Mouse (Mus musculus): ENCODE results near the gene Cd164l2. TPM values are rescaled to one million over a fixed set of nuclear protein-coding genes. Genes with fewer than 3 reads are reported as not detected.

Gene Cd164l2
- polyA plus RNA-seq, 1 experiment: 10.9 TPM

- no peak for TF ChIP-seq CTCF (IDR thresholded peaks at IDR 0.05; ENCODE audit: borderline replicate concordance, insufficient read depth, low read depth, low read length)
- no peak for TF ChIP-seq POLR2A (IDR thresholded peaks at IDR 0.05; ENCODE audit: borderline replicate concordance, insufficient read depth, low read length)
- peaks cover 7% of the 10 kb centered on the region for H3K4me1 ChIP-seq (ENCODE audit: control insufficient read depth, insufficient read depth, low read length)
- no peak for DNase-seq
- H3K4me3 ChIP-seq (replicated peaks; ENCODE audit: insufficient read depth, low read depth, low read length): no peak overlapping the region
- H3K27me3 ChIP-seq (ENCODE audit: control insufficient read depth, insufficient read depth, low read length): no peaks in the 10 kb centered on the region
- H3K27ac ChIP-seq (ENCODE audit: insufficient read depth, low read length): no peak overlapping the region
- 94% methylated on average over 3 of the region's 3 CpGs for WGBS
Measured at GRCm38 (mm10) chr4:133268931-133269330, 57.0 kb downstream of the Cd164l2 start.

- Histone ChIP-seq H3K27me3 (ENCODE audit: control insufficient read depth, insufficient read depth, low read length) (no peaks in the 10 kb centered on the region), H3K27ac (ENCODE audit: insufficient read depth, low read length) (no peak overlapping the region), H3K4me3 (replicated peaks; ENCODE audit: insufficient read depth, low read depth, low read length) (no peak overlapping the region), H3K4me1 (ENCODE audit: control insufficient read depth, insufficient read depth, low read length) (peaks cover 7% of the 10 kb centered on the region)
- DNase-seq: no peak
- WGBS: 51% methylated on average over 3 of the region's 3 CpGs
- TF ChIP-seq CTCF (IDR thresholded peaks at IDR 0.05; ENCODE audit: borderline replicate concordance, insufficient read depth, low read depth, low read length) (no peak), POLR2A (IDR thresholded peaks at IDR 0.05; ENCODE audit: borderline replicate concordance, insufficient read depth, low read length) (no peak)
Measured at GRCm38 (mm10) chr4:133269596-133269995, 57.7 kb downstream of the Cd164l2 start.

- H3K4me3 ChIP-seq (replicated peaks; ENCODE audit: insufficient read depth, low read depth, low read length): no peak overlapping the region
Measured at GRCm38 (mm10) chr4:133270929-133271328, 59.0 kb downstream of the Cd164l2 start.

More at GRCm38 (mm10) chr4:133270929-133271328, 59.0 kb downstream of the Cd164l2 start:
- Histone ChIP-seq H3K27me3 (ENCODE audit: control insufficient read depth, insufficient read depth, low read length) (no peaks in the 10 kb centered on the region), H3K27ac (ENCODE audit: insufficient read depth, low read length) (peak overlapping the region; percentile 21; the same call in 1 of the 2 replicates), H3K4me1 (ENCODE audit: control insufficient read depth, insufficient read depth, low read length) (peaks cover 12% of the 10 kb centered on the region)
- TF ChIP-seq POLR2A (IDR thresholded peaks at IDR 0.05; ENCODE audit: borderline replicate concordance, insufficient read depth, low read length) (no peak), CTCF (IDR thresholded peaks at IDR 0.05; ENCODE audit: borderline replicate concordance, insufficient read depth, low read depth, low read length) (no peak)
- DNase-seq: no peak
- 66% methylated on average over 9 of the region's 9 CpGs for WGBS

Other genes starting within 250 kb of the Cd164l2 start
- gene Fgr, start 238.0 kb upstream of the Cd164l2 start, polyA plus RNA-seq (2012; rRNA removed): 0.32 and 0.38 TPM in 2 replicates
- 30.8 and 34.3 TPM in 2 replicates for gene Ahdc1, start 200.9 kb upstream of the Cd164l2 start, polyA plus RNA-seq (2012; rRNA removed)
- 15.0 and 16.3 TPM in 2 replicates for gene Wasf2, start 81.6 kb upstream of the Cd164l2 start, polyA plus RNA-seq (2012; rRNA removed)
- 10.1 and 10.9 TPM in 2 replicates for gene Gpr3, start 405 bp downstream of the Cd164l2 start, polyA plus RNA-seq (2012; rRNA removed)
- 4.0 and 4.7 TPM in 2 replicates for gene Map3k6, start 28.7 kb downstream of the Cd164l2 start, polyA plus RNA-seq (2012; rRNA removed)
- gene Sytl1, start 51.0 kb downstream of the Cd164l2 start, polyA plus RNA-seq (2012; rRNA removed): 0.59 and 0.60 TPM in 2 replicates
- 152 and 153 TPM in 2 replicates for gene Tmem222, start 65.7 kb downstream of the Cd164l2 start, polyA plus RNA-seq (2012; rRNA removed)
- 46.3 and 46.6 TPM in 2 replicates for gene Wdtc1, start 141.3 kb downstream of the Cd164l2 start, polyA plus RNA-seq (2012; rRNA removed)
- 47.6 and 49.5 TPM in 2 replicates for gene Slc9a1, start 157.6 kb downstream of the Cd164l2 start, polyA plus RNA-seq (2012; rRNA removed)

Measured in cerebellum, adult 2 months (tissue).